Mouse (Mus musculus): ENCODE data around the gene Grip1. TPM values are rescaled to one million over a fixed set of nuclear protein-coding genes. Genes with fewer than 3 reads are reported as not detected.

The Grip1 gene
- total RNA-seq, 2 experiments from 2014 or later: not detected

- DNase-seq: no peak
- intact Hi-C loops (cut with DNase I): loop anchor here (10.0 kb wide), 1 partner anchor 481 kb away; no protein-coding TSS in a partner anchor
These were observed 190.7 kb downstream of the Grip1 start for GRCm38 (mm10) chr10:119644289-119644688.

DNA sequence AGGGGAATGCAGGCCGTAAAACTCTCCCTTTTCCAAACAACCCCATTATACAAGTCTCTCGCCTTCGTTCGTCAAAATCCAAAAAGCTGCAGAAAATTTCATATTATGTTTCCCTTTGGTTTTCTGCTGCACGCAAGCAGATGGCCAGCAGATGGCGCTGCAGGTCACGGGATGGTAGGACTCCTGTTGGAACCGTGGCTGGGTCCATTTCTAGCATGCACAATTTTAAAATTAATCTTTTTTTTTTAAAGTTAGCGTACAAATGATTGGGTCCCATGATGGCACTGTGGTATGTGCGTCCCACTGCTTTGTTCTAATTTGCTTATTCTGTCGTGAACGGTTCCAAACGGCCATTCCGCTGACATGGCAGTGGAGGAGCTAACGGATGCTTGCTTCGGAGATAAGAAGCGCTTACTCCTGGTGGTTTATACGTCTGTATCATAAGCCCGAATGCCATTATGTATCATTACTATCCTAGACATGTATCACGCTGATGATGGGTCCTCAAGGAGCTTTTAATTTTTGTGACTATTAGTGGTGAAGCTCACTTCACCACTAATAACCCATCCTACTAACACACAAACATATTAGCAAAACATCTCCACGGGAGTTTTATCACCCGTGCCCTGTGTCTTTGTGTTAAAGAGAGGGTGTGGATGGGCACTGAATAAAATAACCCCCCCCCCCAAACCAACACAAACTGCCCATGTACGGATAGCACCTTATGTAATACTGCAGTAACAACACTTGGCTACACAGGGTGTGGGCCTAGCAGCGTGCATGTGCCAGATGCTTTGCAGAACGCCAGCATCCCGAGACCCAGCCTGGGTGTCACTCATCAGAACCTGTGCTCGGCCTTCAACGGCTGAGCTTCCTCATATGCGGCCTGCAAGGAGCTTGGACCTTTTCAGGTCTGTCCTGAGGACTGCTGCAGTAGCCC lies 193.1 kb downstream of the Grip1 start:
- DNase-seq: peak; percentile 23 to 24
- intact Hi-C loops (cut with DNase I): loop anchor here (10.0 kb wide), 1 partner anchor 478 kb away; no protein-coding TSS in a partner anchor

GRCm38 (mm10) chr10:119660677-119661353 lies 207.2 kb downstream of the Grip1 start:
- no peak for DNase-seq
- intact Hi-C loops (cut with DNase I): no loop called here

DNA sequence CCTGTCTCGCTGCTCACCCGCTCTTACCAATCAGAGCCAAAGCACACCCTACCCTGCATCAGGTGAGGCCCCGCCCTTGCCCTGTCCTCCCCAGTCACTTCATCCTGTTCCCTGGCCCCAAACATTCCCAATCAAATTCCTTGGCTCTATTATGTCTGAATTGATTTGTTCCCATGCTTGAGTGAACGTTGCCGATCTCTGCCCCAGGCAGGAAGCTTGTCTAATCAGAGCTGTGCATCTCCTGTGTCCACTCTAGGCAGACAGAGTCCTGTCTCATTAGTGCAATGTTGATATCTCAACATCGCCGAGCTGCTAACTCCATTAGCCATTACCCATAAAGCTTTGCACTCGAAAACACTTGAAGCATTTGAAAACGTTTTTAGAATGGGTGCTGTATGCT lies 210.0 kb downstream of the Grip1 start:
- intact Hi-C loops (cut with DNase I): no loop called here

DNA sequence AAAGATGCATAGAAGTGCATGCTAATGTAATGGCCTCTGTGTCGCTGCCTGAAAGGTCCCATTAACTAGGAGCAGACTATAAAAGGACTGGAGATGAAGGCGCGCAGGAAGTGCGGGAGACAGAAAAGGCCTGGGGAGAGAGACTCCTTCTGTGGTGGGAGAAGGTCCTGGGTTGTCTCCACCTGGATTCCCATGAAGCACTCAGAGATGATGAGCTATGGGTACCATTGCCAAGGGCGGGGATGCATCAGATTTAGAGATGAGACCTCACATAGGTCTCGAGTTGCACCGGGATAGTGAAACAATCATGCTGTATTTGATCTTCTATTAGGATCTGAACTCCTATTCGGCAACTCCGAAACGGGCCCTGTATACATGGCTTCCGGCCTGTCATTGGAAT lies 212.8 kb downstream of the Grip1 start:
- no peak for DNase-seq
- intact Hi-C loops (cut with DNase I): no loop called here

More for the DNA sequence above, 210.0 kb downstream of the Grip1 start:
- no peak for DNase-seq

DNA sequence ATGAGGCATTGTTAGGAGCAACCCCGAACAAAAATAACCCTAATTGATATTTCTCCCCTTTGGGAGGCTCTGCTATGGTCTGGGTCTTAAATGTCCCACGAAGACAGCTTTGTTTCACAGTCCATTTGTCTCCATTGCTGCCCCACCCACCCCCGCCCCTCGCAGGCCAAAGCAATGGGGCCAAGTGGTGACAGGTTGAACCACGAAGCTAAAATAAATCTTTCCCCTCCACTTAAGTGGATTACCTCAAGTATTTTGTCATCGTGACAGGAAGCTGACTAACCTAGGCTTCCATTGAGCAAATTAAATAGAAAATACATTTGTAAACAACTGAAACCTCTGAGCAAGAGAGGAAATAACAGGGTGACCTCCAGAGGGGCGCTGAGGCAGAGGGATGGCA lies 216.8 kb downstream of the Grip1 start:
- DNase-seq: no peak
- intact Hi-C loops (cut with DNase I): no loop called here

GRCm38 (mm10) chr10:119684377-119684826 lies 230.8 kb downstream of the Grip1 start:
- intact Hi-C loops (cut with DNase I): no loop called here
- DNase-seq: no peak

GRCm38 (mm10) chr10:119691358-119692083 lies 237.9 kb downstream of the Grip1 start:
- no peak for DNase-seq
- intact Hi-C loops (cut with DNase I): no loop called here

- intact Hi-C loops (cut with DNase I): no loop called here
These were observed 238.8 kb downstream of the Grip1 start for GRCm38 (mm10) chr10:119692284-119692890.

GRCm38 (mm10) chr10:119693400-119693799 lies 239.8 kb downstream of the Grip1 start:
- no peak for DNase-seq
- intact Hi-C loops (cut with DNase I): no loop called here

More at GRCm38 (mm10) chr10:119692284-119692890, 238.8 kb downstream of the Grip1 start:
- no peak for DNase-seq

DNA sequence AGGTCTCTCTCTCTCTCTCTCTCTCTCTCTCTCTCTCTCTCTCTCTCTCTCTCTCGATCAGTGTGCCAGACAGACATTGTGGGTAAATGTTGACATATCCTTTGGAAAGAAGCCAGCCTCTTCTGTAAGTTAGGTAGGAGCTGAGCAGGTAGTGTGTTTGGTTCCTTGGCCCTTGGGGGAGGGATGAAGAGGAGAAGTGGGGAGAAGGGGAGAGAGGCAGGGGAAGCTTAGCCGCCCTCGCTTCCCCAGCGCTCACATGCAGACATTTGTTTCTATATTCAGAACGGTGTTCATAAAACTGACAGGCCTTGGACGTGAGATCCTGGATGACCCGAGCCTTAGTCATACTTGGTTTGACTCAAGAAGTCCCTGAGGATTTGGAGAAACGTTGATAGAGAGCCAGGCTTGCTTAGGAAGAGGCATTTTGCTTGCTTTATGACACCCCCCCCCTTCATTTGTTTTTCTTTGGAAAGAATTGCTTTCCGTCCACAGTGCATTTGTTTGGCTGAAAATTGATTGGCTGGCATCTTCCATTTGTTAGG lies 243.7 kb downstream of the Grip1 start:
- DNase-seq: no peak
- intact Hi-C loops (cut with DNase I): no loop called here

DNA sequence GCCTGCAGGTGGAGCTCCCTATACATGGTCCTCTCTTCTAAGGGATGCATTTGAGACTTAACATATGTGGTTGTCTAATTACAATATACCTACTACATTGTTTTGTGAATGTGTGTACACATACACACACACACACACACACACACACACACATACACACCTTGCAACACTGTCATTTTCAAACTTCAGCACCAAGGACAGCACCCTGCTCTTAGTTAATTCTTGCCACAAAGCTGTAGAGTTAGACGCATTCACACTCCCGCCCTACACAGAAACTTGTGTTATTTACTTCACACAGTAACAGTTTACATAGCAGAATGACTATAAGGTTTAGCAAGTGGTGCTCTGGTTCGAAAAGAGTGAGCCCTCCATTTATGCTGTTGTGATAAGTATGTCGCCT lies 251.7 kb downstream of the Grip1 start:
- no peak for DNase-seq
- intact Hi-C loops (cut with DNase I): no loop called here

GRCm38 (mm10) chr10:119706281-119706680 lies 252.7 kb downstream of the Grip1 start:
- DNase-seq: no peak
- intact Hi-C loops (cut with DNase I): no loop called here

DNA sequence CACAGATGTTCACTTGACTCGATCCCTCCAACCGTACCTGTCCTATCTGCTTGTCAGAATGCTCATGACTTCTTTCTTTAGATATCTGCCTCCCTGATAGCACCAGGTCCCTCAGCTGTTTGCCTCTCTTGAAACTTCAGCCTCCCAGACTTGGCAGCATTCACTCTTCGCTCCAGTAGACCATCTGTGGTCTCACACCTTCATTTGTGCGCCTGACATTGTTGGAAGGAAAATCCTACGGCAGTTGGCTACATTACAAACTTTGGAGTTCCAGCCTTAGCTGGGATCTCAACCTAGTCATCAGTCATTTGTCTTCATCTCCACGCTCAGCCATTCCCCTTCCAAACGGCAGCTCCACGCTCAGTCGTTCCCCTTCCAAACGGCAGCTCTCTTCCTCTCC lies 253.4 kb downstream of the Grip1 start:
- intact Hi-C loops (cut with DNase I): no loop called here
- DNase-seq: no peak

- no peak for DNase-seq
These were observed 268.3 kb downstream of the Grip1 start for GRCm38 (mm10) chr10:119721887-119722286.

GRCm38 (mm10) chr10:119722471-119722870 lies 268.8 kb downstream of the Grip1 start:
- intact Hi-C loops (cut with DNase I): no loop called here
- DNase-seq: no peak

More at GRCm38 (mm10) chr10:119721887-119722286, 268.3 kb downstream of the Grip1 start:
- intact Hi-C loops (cut with DNase I): no loop called here

DNA sequence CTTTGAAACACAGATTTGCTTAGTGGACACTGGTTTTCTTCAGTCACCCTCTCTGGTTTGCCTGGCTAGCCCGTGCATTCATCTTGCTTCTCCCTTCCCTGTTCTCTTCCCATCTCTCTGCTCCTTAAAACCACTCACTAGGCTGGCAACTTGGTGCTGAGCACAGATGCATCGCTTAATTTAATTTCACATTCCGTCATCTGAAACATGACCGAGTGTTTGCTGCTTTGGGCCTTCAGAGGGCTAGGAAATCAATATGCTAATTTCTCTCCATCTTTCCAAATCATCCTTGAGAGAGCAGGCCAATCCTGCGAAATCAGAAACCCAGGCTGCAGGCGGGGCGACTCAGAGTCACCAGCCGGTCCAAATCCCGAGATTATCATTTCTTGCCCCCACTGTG lies 270.0 kb downstream of the Grip1 start:
- DNase-seq: no peak
- intact Hi-C loops (cut with DNase I): no loop called here

GRCm38 (mm10) chr10:119725363-119725762 lies 271.7 kb downstream of the Grip1 start:
- intact Hi-C loops (cut with DNase I): no loop called here
- no peak for DNase-seq

DNA sequence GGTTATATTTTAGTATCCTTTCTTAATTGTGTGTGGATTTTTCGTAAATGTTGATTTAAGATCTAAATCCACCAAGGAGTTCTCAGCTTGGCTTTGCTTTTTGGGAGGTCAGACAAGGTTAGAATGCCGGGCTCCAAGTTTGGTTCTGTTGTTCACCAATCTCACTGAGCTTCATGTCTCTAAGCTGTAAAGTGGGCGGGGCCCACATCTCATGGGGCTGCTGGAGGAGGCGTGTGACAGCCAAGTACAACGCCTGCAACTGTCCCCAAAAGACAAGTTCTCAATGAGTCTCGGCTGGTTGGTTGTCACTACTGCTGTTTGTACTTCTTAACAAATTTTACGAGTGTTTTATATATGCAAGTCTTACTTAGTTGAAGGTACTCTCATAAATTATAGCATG lies 272.3 kb downstream of the Grip1 start:
- intact Hi-C loops (cut with DNase I): no loop called here
- DNase-seq: no peak

- no peak for DNase-seq
- intact Hi-C loops (cut with DNase I): no loop called here
These were observed 273.3 kb downstream of the Grip1 start for GRCm38 (mm10) chr10:119726921-119727320.
